Comparison of ENCODE assay signal across 12 mouse cellular contexts in the genomic region with DNA sequence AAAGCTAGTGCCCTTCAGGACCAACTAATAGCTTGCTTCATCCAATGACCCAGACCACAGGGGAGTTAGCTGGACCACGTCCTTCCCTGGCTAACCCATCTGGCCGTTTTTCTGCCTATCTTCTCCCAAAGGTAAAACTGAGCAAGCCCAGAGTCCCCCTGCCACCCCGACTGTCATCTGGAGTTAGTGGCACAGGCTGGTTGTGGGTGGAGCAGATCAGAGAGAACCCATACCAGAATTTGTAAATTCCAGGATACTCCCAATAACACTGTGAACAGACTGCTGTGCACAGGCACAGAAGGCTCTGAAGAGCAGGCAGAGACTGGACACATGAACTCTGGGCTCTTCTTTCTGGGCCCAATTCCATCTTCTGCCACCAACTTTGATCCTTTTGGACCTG.
DNase-seq lines count a peak whose midpoint lies in the region.
"Had no signal": no experiment of that assay in that cellular context is flagged by ENCODE, and none has a peak within 500 bp of the region (broad histone marks: within the 10 kb centered on the region; RNA-seq: fewer than 3 reads in every experiment).

No protein-coding gene starts in this region.

- peak; percentile 18 for DNase-seq in adrenal gland, postnatal 14 days
- no peak for DNase-seq in adrenal gland, adult 18-20 months (ENCODE audit: low spot score in 2 of 2)
- peak; percentile 59 for DNase-seq in layer of hippocampus, adult 9-11 months
- no peak for DNase-seq in layer of hippocampus, postnatal 10 days (ENCODE audit: low spot score in 2 of 2)
- DNase-seq: adrenal gland, adult 8-10 months; cerebellum, adult 11 months; cerebellum, adult 18-20 months; cerebellum, adult 8-10 months; cerebellum, adult 9-11 months; cerebellum, postnatal 14 days; cerebellum, postnatal 36 days; embryo, embryonic 11 days had no signal

Comparison
In these comparisons a context has a peak if more than half of its experiments do, and no peak if none do; other contexts are left out.
1. DNase-seq: peak in adrenal gland, postnatal 14 days (single experiment) and layer of hippocampus, adult 9-11 months (single experiment); none in adrenal gland, adult 18-20 months (0 of 2) and layer of hippocampus, postnatal 10 days (0 of 2).